Mouse (Mus musculus) splenic B cell, adult 2 months (primary cell): ENCODE data around the gene Polr1c.

Source experiments
- DNase-seq: peaks from one replicate; pipeline ENCODE4 v3.0.0-alpha.2; 2011; ENCODE audit warnings: low read depth, low spot score
- H3K27me3 ChIP-seq: 2 replicates; pipeline ENCODE4 v1.6.1; 2012; ENCODE audit warnings: mild to moderate bottlenecking, low read length, moderate library complexity, mixed read lengths; ENCODE audit not compliant: control insufficient read depth, poor library complexity, insufficient read depth, severe bottlenecking
- H3K36me3 ChIP-seq: 2 replicates; pipeline ENCODE4 v1.6.1; 2012; ENCODE audit warnings: mild to moderate bottlenecking, low read length, moderate library complexity, mixed read lengths; ENCODE audit not compliant: control insufficient read depth, poor library complexity, insufficient read depth, severe bottlenecking

Gene Polr1c

DNA sequence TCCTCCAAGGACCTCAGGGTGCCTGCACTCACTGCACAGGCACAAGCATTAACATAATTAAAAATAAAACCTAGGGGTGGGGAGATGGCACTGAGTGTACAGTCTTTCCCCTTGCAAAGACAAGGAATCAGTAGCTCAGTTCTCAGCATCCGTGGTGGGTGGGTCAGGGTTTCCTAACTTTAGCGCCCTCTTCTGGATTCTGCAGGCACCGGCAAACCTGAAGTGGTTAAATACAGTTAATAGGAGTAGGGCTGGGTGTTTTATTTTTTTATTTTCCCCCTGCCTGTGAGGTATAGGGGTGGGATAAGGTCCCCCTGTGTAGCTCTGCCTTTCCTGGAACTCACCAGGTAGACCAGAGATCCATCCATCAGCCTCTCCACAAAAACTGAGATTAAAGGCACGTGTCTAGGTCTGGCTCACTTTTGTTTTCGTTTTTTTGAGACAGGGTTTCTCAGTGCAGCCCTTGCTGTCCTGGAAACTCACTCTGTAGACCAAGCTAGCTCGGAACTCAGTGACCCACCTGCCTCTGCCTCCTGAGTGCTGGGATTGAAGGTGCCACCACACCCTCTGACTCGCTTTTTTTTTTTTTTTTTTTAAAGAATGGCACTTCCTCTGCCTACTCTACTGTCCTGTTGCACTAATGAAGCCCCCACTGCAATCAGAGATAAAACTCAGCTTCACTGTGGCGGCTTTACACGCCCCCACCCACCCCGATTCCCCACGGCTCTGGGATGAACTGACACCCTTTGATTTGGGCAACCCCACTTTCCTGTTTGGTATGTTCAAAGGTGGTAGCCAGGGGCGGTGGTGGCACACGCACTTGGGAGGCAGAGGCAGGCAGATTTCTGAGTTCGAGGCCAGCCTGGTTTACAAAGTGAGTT lies 5.0 kb upstream of the Polr1c start:
- Histone ChIP-seq H3K36me3 (peaks cover 6% of the 10 kb centered on the region), H3K27me3 (no peaks in the 10 kb centered on the region)
- DNase-seq: peak; percentile 59

DNA sequence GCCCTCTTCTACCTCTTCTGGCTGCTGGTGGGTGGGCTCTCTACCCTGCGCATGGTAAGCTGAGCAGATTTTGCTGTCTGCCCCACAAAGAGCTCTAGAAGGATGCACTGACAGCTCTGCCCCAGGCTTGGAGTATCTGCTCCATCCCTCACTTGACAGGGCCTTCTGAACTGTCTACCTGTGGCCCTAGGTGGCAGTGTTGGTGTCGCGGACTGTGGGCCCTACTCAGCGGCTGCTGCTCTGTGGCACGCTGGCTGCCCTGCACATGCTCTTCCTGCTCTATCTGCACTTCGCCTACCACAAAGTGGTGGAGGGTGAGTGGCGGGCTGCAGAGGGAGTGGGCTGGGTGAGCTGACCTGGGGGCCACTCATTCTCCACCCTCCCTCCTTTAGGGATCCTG lies 3.3 kb upstream of the Polr1c start:
- peak; percentile 38 for DNase-seq
- H3K36me3 ChIP-seq: peaks cover 6% of the 10 kb centered on the region
- H3K27me3 ChIP-seq: no peaks in the 10 kb centered on the region

DNA sequence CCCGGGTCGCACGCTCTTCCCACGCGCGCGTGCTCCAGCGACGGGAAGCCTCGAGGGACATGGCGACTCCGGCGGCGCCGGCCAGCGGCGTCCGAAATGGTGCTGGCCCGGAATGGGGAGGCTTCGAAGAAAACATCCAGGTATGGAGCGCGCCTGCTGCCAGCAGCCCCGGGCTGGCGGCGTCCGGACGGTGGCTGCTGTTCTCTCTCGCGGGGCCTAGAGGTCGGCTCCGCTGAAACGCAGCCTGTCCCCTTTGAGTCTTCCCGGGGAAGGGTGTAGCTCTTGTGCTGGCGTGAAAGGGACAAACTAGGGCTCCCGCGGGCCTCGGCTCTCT lies 302 bp upstream of the Polr1c start:
- DNase-seq: no peak
- H3K27me3 ChIP-seq: no peaks in the 10 kb centered on the region
- H3K36me3 ChIP-seq: peaks cover 6% of the 10 kb centered on the region

DNA sequence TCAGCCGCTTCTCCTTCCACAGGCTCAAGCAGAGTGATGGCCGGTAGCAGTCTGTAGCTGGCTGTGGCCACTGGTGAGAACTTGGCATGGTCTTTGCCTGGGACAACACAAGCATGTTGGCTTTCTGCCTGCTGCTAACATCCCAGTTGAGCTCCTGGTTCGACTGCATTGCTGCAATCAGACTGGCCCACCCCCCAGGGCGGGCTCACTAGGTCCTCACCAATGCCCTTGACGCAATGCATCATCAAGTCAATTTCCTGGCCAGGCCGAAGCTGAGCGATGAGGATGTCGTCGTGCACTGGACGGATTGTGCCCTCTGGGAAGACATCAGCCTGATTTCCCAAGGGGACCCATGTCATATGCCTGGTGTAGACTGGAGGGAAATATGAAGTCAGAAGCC lies 3.3 kb downstream of the Polr1c start:
- no peaks in the 10 kb centered on the region for H3K27me3 ChIP-seq
- no peak for DNase-seq
- peaks cover 8% of the 10 kb centered on the region; the same call in 1 of the 2 replicates for H3K36me3 ChIP-seq

DNA sequence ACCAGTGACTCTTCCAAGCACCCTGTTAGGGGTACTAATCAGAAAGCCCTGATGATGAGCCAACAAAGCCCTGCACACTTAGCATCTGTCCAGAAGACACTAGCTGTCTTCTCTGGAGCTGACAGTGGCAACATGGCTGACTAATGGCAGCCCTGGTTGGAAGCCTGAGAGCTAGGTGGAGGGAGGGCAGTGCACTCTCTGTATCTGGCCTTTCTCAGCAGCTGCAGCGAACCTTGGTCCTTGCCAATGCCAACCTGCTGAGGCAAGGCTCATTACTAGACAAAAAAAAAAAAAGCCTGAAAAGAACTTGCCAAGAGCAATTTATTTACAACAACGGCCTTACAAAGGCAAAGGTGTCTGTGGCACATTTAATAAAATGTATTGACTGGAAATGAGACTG lies 4.2 kb downstream of the Polr1c start:
- DNase-seq: no peak
- Histone ChIP-seq H3K27me3 (no peaks in the 10 kb centered on the region), H3K36me3 (peaks cover 8% of the 10 kb centered on the region; the same call in 1 of the 2 replicates)

DNA sequence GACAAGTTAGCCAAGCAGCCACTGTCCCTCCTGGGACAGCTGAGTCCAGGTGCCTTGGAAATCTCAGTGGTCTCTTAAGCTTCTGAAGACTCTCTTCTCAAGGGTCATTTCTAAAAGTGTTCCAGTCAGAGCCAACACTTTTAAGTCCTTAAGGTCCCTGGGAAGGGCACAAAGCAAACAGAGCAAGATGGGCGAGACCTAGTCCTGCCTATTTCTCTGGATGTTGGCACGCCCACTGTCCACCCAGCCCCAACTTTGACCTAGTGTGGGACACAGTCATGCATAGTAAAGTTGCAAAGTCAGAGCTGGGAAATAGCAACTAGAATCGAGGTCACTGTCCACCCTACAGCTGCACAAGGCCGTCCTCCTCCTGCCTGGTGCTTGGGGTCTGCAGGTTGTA lies 4.9 kb downstream of the Polr1c start:
- Histone ChIP-seq H3K27me3 (no peaks in the 10 kb centered on the region), H3K36me3 (peaks cover 8% of the 10 kb centered on the region; the same call in 1 of the 2 replicates)
- no peak for DNase-seq

DNA sequence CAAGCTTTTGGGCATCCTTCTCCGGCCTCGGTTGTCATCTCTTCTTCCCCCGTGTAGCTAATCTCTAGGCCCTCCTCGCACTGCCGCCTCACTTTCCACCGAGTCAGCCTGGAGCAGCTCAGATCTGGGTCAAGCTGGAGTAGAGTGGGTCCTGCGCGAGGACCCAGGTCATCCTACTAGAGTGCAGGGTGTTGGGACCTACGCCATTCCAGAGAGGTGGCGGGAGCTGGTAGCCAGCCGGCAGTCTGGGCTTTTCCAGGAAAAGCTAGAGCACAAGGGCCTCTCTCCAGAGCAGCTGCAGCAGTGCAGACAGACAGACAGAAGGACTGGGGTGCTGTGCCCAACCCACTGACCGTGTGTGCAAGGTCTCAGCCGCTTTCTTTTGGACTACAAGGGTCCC lies 5.6 kb downstream of the Polr1c start:
- no peak for DNase-seq
- Histone ChIP-seq H3K27me3 (no peaks in the 10 kb centered on the region), H3K36me3 (peaks cover 9% of the 10 kb centered on the region; the same call in 1 of the 2 replicates)

DNA sequence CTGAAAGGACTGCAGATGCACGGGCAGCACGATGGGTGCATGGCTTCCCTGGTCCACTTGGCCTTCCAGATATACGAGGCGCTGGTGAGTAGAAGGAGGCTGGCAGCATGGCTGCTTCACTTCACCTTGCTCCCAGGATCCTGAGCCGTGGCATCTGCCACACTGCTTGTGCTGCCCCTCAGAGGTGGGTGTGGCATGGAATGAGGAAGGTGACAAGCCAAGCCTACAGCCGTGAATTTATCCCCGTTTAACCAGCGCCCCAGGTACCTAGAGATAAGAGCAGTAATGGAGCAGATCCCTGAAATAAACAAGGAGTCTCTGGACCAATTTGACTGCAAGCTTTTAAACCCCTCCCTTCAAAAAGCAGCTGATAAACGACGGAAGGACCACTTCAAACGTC lies 6.4 kb downstream of the Polr1c start:
- DNase-seq: no peak
- H3K36me3 ChIP-seq: peaks cover 12% of the 10 kb centered on the region; the same call in 1 of the 2 replicates

DNA sequence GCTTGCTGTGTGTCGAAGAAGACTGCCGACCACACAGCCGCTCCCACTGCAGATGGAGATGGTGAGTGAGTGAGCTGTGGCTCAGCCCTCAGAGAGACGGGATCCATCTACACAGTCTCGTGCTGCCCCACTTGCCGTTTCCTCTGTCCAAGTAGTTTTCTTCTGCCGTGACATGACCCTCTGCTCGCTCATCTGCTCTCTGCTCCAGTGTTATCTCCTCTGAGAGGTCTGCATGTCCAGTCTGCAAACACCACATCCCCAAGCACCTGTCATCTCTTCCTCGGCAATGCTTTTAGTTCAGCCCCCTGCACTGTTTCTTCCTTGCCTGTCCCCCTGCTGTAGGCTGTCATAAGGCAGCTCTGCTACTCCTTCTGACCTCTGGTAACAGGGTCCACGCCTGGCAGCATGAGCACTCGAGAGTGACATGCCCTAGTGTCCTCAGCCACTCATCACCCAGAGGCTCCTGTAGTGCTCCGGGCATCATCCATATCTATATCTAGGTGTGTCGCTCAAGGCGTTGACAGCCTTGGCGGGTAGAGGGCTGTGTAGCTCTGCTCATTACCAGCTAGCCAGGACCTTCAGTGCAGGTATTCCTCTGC lies 8.2 kb downstream of the Polr1c start:
- H3K27me3 ChIP-seq: no peaks in the 10 kb centered on the region
- H3K36me3 ChIP-seq: peaks cover 13% of the 10 kb centered on the region
- DNase-seq: no peak

More for the DNA sequence above, 6.4 kb downstream of the Polr1c start:
- no peaks in the 10 kb centered on the region for H3K27me3 ChIP-seq

DNA sequence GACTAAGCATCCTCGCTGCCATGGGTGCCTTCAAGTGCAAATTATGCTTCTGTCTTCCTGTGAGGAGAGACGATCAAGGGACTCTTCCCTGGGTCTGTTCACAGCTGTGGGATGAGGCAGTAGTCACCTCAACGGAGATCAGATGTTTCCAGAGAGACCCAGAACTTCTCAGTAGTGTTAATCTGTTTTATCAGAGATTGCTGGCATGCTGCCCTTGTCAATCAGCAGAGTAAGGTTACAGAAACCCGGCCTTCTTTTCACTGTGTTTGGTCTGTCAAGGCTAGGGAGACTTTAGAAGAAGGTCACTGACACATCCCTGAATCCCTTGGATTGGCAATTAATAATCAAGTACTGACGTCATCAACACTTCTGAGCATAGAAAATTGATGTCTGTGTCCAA lies 10.4 kb downstream of the Polr1c start:
- no peak for DNase-seq
- no peaks in the 10 kb centered on the region for H3K27me3 ChIP-seq
- peaks cover 17% of the 10 kb centered on the region for H3K36me3 ChIP-seq

DNA sequence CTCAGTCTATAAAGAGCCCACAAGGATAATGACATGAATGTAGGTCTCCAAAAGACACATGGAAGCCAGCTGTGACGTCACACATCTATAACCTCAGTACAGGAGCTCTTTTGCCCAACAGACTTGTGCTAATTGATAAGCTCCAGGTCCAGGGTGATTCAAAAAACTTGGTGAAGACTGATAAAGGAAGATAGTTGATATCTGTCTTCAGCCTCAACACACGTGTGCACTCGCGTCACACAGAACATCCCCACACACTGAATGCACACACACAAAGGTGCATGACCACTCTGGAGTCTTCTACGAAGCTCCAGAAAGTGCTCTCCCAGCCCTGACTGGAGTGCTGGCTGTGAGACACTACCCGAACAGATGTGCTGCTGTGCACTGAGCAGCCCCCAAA lies 10.8 kb downstream of the Polr1c start:
- H3K36me3 ChIP-seq: peaks cover 15% of the 10 kb centered on the region
- DNase-seq: no peak

DNA sequence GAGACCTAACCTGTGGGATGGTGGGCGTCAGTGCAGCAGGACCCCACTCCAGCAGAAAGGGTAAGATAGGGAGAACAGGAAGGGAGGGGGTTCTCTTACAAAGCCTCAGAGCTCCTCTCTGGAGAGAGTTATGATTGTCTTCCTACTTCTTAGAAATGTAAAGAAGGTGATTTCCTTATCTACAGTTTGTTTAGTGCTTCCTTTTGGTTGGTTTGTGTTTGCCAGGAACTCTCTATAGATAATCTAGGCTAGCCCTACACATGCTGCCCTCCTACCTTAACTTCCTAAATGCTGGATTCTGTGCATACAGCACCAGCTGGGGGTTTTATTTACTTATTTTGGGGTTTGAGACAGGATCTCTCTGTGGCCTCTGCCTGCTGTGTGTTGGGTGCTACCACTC lies 11.8 kb downstream of the Polr1c start:
- DNase-seq: no peak
- peaks cover 13% of the 10 kb centered on the region for H3K36me3 ChIP-seq

More for the DNA sequence above, 10.8 kb downstream of the Polr1c start:
- no peaks in the 10 kb centered on the region for H3K27me3 ChIP-seq

DNA sequence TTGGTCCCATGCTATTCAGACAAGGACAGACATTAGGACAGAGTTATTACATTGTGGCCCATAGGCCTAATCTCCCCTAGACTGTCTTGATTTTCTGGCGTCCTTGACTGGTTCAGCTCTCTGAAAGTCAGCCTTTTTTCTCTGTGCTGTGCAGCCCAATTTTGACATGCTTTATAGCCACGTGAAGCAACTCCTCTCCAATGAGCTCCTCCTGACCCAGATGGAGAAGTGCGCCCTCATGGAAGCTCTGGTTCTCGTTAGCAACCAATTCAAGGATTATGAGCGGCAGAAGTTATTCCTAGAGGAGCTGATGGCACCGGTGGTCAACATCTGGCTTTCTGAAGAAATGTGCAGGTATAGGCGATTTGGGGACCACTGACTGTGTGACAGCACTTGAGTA lies 20.3 kb downstream of the Polr1c start:
- no peak for DNase-seq
- H3K36me3 ChIP-seq: peaks cover 15% of the 10 kb centered on the region
- H3K27me3 ChIP-seq: no peaks in the 10 kb centered on the region

More for the DNA sequence above, 11.8 kb downstream of the Polr1c start:
- H3K27me3 ChIP-seq: no peaks in the 10 kb centered on the region

DNA sequence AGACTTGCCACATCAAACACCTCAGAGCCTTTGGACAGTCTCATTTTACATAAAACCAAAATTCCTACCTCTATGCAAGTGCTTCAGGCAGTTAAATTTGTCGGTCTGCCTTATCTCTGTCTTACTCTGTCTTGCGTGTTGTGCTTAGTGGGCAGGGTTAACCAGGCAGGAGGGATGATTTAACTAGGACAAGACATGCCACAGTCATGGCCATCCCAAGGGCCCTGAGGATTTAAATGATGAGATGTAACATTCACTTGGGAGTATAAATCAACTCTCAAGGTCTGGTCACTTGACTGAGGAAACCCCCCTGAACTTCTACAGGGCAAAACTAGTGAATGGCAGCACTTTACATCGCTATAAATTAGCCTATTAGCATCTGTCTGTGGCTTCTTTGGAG lies 26.3 kb downstream of the Polr1c start:
- peaks cover 12% of the 10 kb centered on the region for H3K36me3 ChIP-seq
- no peaks in the 10 kb centered on the region for H3K27me3 ChIP-seq
- DNase-seq: no peak

DNA sequence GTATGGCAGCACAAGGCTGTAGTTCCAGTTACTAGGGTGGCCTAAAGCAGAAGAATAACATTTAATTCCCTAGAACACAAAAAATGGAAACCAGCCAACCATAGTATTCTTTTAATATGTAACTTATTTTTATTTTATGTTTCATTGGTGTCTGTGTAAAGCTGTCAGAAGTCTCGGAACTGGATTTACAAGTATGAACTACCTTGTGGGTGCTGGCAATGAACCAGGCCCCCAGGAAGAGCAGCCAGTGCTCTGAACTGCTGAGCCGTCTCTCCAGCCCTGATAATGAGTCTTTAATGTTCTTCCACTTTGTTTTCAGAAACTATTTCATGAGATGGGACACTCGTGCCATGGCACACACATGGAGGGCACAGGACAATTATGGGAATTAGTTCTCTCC lies 37.3 kb downstream of the Polr1c start:
- no peak for DNase-seq
- no peaks in the 10 kb centered on the region for H3K27me3 ChIP-seq
- H3K36me3 ChIP-seq: peaks cover 18% of the 10 kb centered on the region
